Mouse (Mus musculus) midbrain, embryonic 10.5 days (tissue): ENCODE data around the gene Sirpb1b. TPM values are rescaled to one million over a fixed set of nuclear protein-coding genes. Genes with fewer than 3 reads are reported as not detected.

Experiments
- polyA plus RNA-seq: library from polyadenylated mRNA; unstranded; fragments of >200 nt; fragmentation: Nextera tagmentation; extraction: Ambion mirVana; gene quantifications from 2 replicates; pipeline ENCODE4 v1.2.1, GENCODE M21; 2016

Sirpb1b gene
- polyA plus RNA-seq, 1 experiment from 2014 or later: not detected

Other genes with a start within 250 kb of the Sirpb1b start
- gene Gm9733, start 242.8 kb downstream of the Sirpb1b start, polyA plus RNA-seq: not detected in 2 replicates
- not detected in 2 replicates for gene Sirpb1a, start 148.5 kb downstream of the Sirpb1b start, polyA plus RNA-seq